Mouse (Mus musculus): ENCODE data around the gene Hist1h4c. TPM values are rescaled to one million over a fixed set of nuclear protein-coding genes. Genes with fewer than 3 reads are reported as not detected.
A peak's percentile ranks its signal among the peaks of the same experiment; 100 is the strongest.
"Not testable (repeated sequence)": the region's sequence is repeated elsewhere in the genome, so short reads cannot be mapped to it uniquely, and the experiment has no call there.

Hist1h4c gene
- polyA plus RNA-seq, 1 experiment from 2014 or later: 6.4 TPM

GRCm38 (mm10) chr13:23682947-23683754, 15.1 kb downstream of the Hist1h4c start:
- peak overlapping the region; percentile 65 for H3K9ac ChIP-seq (ENCODE audit: low read length)
- ATAC-seq (ENCODE audit: low FRiP score); H3K9me3 ChIP-seq (ENCODE audit: control insufficient read depth, low read length); H3K36me3 ChIP-seq (ENCODE audit: control insufficient read depth, insufficient read depth, low read length); H3K27me3 ChIP-seq (ENCODE audit: control insufficient read depth, insufficient read depth, low read length): not testable (repeated sequence)
- 13% methylated on average over 12 of the region's 30 CpGs for WGBS
- H3K4me3 ChIP-seq (ENCODE audit: low read depth, low read length): peak overlapping the region; percentile 28
- peak overlapping the region; percentile 58 for H3K4me2 ChIP-seq
- DNase-seq (ENCODE audit: low spot score, missing footprints): peak; percentile 92
- H3K27ac ChIP-seq (ENCODE audit: low read depth, low read length): peak overlapping the region; percentile 74
- H3K4me1 ChIP-seq (ENCODE audit: control insufficient read depth, insufficient read depth, low read length): peaks cover 11% of the 10 kb centered on the region

GRCm38 (mm10) chr13:23682623-23682946, 15.7 kb downstream of the Hist1h4c start:
- Histone ChIP-seq H3K9ac (ENCODE audit: low read length) (peak overlapping the region; percentile 65; the same call in 1 of the 2 replicates), H3K36me3 (ENCODE audit: control insufficient read depth, insufficient read depth, low read length) (no peaks in the 10 kb centered on the region), H3K27ac (ENCODE audit: low read depth, low read length) (peak overlapping the region; percentile 74), H3K4me2 (peak overlapping the region; percentile 58), H3K9me3 (ENCODE audit: control insufficient read depth, low read length) (no peaks in the 10 kb centered on the region), H3K27me3 (ENCODE audit: control insufficient read depth, insufficient read depth, low read length) (no peaks in the 10 kb centered on the region), H3K4me1 (ENCODE audit: control insufficient read depth, insufficient read depth, low read length) (peaks cover 11% of the 10 kb centered on the region), H3K4me3 (ENCODE audit: low read depth, low read length) (peak overlapping the region; percentile 28; the same call in 1 of the 2 replicates)
- ATAC-seq (ENCODE audit: low FRiP score) (no peak), DNase-seq (ENCODE audit: low spot score, missing footprints) (no peak)
- 47% methylated on average over 1 of the region's 1 CpGs for WGBS

GRCm38 (mm10) chr13:23681990-23682582, 16.2 kb downstream of the Hist1h4c start:
- Histone ChIP-seq H3K27ac (ENCODE audit: low read depth, low read length) (no peak overlapping the region), H3K27me3 (ENCODE audit: control insufficient read depth, insufficient read depth, low read length) (no peaks in the 10 kb centered on the region), H3K4me3 (ENCODE audit: low read depth, low read length) (no peak overlapping the region), H3K4me1 (ENCODE audit: control insufficient read depth, insufficient read depth, low read length) (peaks cover 11% of the 10 kb centered on the region), H3K4me2 (no peak overlapping the region), H3K36me3 (ENCODE audit: control insufficient read depth, insufficient read depth, low read length) (no peaks in the 10 kb centered on the region), H3K9me3 (ENCODE audit: control insufficient read depth, low read length) (no peaks in the 10 kb centered on the region), H3K9ac (ENCODE audit: low read length) (no peak overlapping the region)
- WGBS: 84% methylated on average over 6 of the region's 6 CpGs
- ATAC-seq (ENCODE audit: low FRiP score): no peak
- DNase-seq (ENCODE audit: low spot score, missing footprints): no peak

DNA sequence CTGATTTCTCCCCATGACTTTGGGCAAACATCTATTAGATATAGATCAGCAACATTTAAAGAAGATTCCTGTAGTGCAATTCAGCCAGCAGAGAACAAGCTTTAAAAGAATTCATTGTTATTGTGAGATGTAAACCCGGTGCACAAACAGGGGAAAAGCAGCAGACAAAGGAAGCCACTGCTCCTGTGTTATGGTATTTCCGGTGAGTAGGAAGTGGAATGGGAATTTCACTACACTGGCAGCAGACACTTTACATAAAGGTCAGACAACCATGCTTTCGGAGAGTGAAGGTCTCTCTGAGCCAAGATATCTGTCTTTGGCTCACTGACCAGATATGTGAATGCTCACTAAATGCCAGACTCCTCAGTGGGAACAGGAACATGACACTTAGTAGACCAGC, 35.7 kb downstream of the Hist1h4c start:
- Histone ChIP-seq H3K9me3 (ENCODE audit: control insufficient read depth, low read length) (no peaks in the 10 kb centered on the region), H3K27me3 (ENCODE audit: control insufficient read depth, insufficient read depth, low read length) (no peaks in the 10 kb centered on the region), H3K27ac (ENCODE audit: low read depth, low read length) (no peak overlapping the region), H3K9ac (ENCODE audit: low read length) (no peak overlapping the region), H3K4me1 (ENCODE audit: control insufficient read depth, insufficient read depth, low read length) (no peaks in the 10 kb centered on the region), H3K4me3 (ENCODE audit: low read depth, low read length) (no peak overlapping the region), H3K4me2 (no peak overlapping the region), H3K36me3 (ENCODE audit: control insufficient read depth, insufficient read depth, low read length) (no peaks in the 10 kb centered on the region)
- WGBS: 83% methylated on average over 3 of the region's 3 CpGs
- ATAC-seq (ENCODE audit: low FRiP score): no peak
- DNase-seq (ENCODE audit: low spot score, missing footprints): no peak

- H3K27ac ChIP-seq (ENCODE audit: low read depth, low read length): no peak overlapping the region
- no peak overlapping the region for H3K4me3 ChIP-seq (ENCODE audit: low read depth, low read length)
- WGBS: 76% methylated on average over 6 of the region's 6 CpGs
- no peak for ATAC-seq (ENCODE audit: low FRiP score)
- no peaks in the 10 kb centered on the region for H3K36me3 ChIP-seq (ENCODE audit: control insufficient read depth, insufficient read depth, low read length)
- H3K9ac ChIP-seq (ENCODE audit: low read length): no peak overlapping the region
- no peaks in the 10 kb centered on the region for H3K9me3 ChIP-seq (ENCODE audit: control insufficient read depth, low read length)
- no peak for DNase-seq (ENCODE audit: low spot score, missing footprints)
- H3K27me3 ChIP-seq (ENCODE audit: control insufficient read depth, insufficient read depth, low read length): no peaks in the 10 kb centered on the region
- no peak overlapping the region for H3K4me2 ChIP-seq
- no peaks in the 10 kb centered on the region for H3K4me1 ChIP-seq (ENCODE audit: control insufficient read depth, insufficient read depth, low read length)
Measured at GRCm38 (mm10) chr13:23659636-23660366, 38.5 kb downstream of the Hist1h4c start.

Small RNA genes lying within 50 kb of the gene (microRNA-seq; reads per million reads assigned to microRNA genes)
- gene Gm44314 (not detected), gene Gm44350 (not detected)

Other genes starting within 250 kb of the Hist1h4c start
- gene Btn1a1, start 232.6 kb downstream of the Hist1h4c start, polyA plus RNA-seq (2014; fragmentation: Nextera tagmentation; extraction: Ambion mirVana): not detected in 2 replicates
- 0.28 and 0.34 TPM in 2 replicates for gene Btn2a2, start 209.6 kb downstream of the Hist1h4c start, polyA plus RNA-seq (2014; fragmentation: Nextera tagmentation; extraction: Ambion mirVana)
- gene Hist1h4h, start 167.4 kb downstream of the Hist1h4c start, polyA plus RNA-seq (2014; fragmentation: Nextera tagmentation; extraction: Ambion mirVana): 3.3 and 3.6 TPM in 2 replicates
- gene Hist1h2af, start 164.5 kb downstream of the Hist1h4c start, polyA plus RNA-seq (2014; fragmentation: Nextera tagmentation; extraction: Ambion mirVana): 6.4 and 9.1 TPM in 2 replicates
- gene Hist1h3g, start 163.0 kb downstream of the Hist1h4c start, polyA plus RNA-seq (2014; fragmentation: Nextera tagmentation; extraction: Ambion mirVana): 4.0 and 4.8 TPM in 2 replicates
- 0.44 and 0.87 TPM in 2 replicates for gene Hist1h2bh, start 155.1 kb downstream of the Hist1h4c start, polyA plus RNA-seq (2014; fragmentation: Nextera tagmentation; extraction: Ambion mirVana)
- gene Hist1h3f, start 154.4 kb downstream of the Hist1h4c start, polyA plus RNA-seq (2014; fragmentation: Nextera tagmentation; extraction: Ambion mirVana): 1.2 and 1.3 TPM in 2 replicates
- 0.53 and 0.77 TPM in 2 replicates for gene Hist1h4f, start 146.8 kb downstream of the Hist1h4c start, polyA plus RNA-seq (2014; fragmentation: Nextera tagmentation; extraction: Ambion mirVana)
- gene Hist1h1d, start 145.2 kb downstream of the Hist1h4c start, polyA plus RNA-seq (2014; fragmentation: Nextera tagmentation; extraction: Ambion mirVana): 0.59 and 0.61 TPM in 2 replicates
- 7.2 and 7.4 TPM in 2 replicates for gene Hist1h3e, start 136.1 kb downstream of the Hist1h4c start, polyA plus RNA-seq (2014; fragmentation: Nextera tagmentation; extraction: Ambion mirVana)
- gene Hist1h2ae, start 127.2 kb downstream of the Hist1h4c start, polyA plus RNA-seq (2014; fragmentation: Nextera tagmentation; extraction: Ambion mirVana): 69.8 and 76.3 TPM in 2 replicates
- gene Hist1h2bg, start 127.1 kb downstream of the Hist1h4c start, polyA plus RNA-seq (2014; fragmentation: Nextera tagmentation; extraction: Ambion mirVana): 3.9 and 6.2 TPM in 2 replicates
- 2.6 and 4.9 TPM in 2 replicates for gene Hist1h2bf, start 124.3 kb downstream of the Hist1h4c start, polyA plus RNA-seq (2014; fragmentation: Nextera tagmentation; extraction: Ambion mirVana)
- 1.9 and 2.2 TPM in 2 replicates for gene Hist1h2ad, start 124.1 kb downstream of the Hist1h4c start, polyA plus RNA-seq (2014; fragmentation: Nextera tagmentation; extraction: Ambion mirVana)
- 7.4 and 9.8 TPM in 2 replicates for gene Hist1h3d, start 122.7 kb downstream of the Hist1h4c start, polyA plus RNA-seq (2014; fragmentation: Nextera tagmentation; extraction: Ambion mirVana)
- gene Hist1h4d, start 116.9 kb downstream of the Hist1h4c start, polyA plus RNA-seq (2014; fragmentation: Nextera tagmentation; extraction: Ambion mirVana): 99.4 and 124 TPM in 2 replicates
- gene Hist1h2be, start 77.3 kb downstream of the Hist1h4c start, polyA plus RNA-seq (2014; fragmentation: Nextera tagmentation; extraction: Ambion mirVana): 1.6 and 1.7 TPM in 2 replicates
- gene Hist1h1e, start 75.9 kb downstream of the Hist1h4c start, polyA plus RNA-seq (2014; fragmentation: Nextera tagmentation; extraction: Ambion mirVana): 24.8 and 28.9 TPM in 2 replicates
- 0.83 and 1.1 TPM in 2 replicates for gene Hist1h2ac, start 14.5 kb downstream of the Hist1h4c start, polyA plus RNA-seq (2014; fragmentation: Nextera tagmentation; extraction: Ambion mirVana)
- gene Hist1h2bc, start 14.3 kb downstream of the Hist1h4c start, polyA plus RNA-seq (2014; fragmentation: Nextera tagmentation; extraction: Ambion mirVana): 25.3 and 25.7 TPM in 2 replicates
- not detected in 2 replicates for gene Hist1h1t, start 2.6 kb downstream of the Hist1h4c start, polyA plus RNA-seq (2014; fragmentation: Nextera tagmentation; extraction: Ambion mirVana)
- 2.7 and 3.3 TPM in 2 replicates for gene Hfe, start 12.4 kb upstream of the Hist1h4c start, polyA plus RNA-seq (2014; fragmentation: Nextera tagmentation; extraction: Ambion mirVana)
- 13.5 and 14.0 TPM in 2 replicates for gene Hist1h1c, start 40.4 kb upstream of the Hist1h4c start, polyA plus RNA-seq (2014; fragmentation: Nextera tagmentation; extraction: Ambion mirVana)
- gene Hist1h3c, start 47.1 kb upstream of the Hist1h4c start, polyA plus RNA-seq (2014; fragmentation: Nextera tagmentation; extraction: Ambion mirVana): 8.6 and 9.2 TPM in 2 replicates
- gene Hist1h2bb, start 48.3 kb upstream of the Hist1h4c start, polyA plus RNA-seq (2014; fragmentation: Nextera tagmentation; extraction: Ambion mirVana): 2.1 and 2.4 TPM in 2 replicates
- gene Hist1h2ab, start 52.7 kb upstream of the Hist1h4c start, polyA plus RNA-seq (2014; fragmentation: Nextera tagmentation; extraction: Ambion mirVana): 42.8 and 57.5 TPM in 2 replicates
- 7.5 and 13.2 TPM in 2 replicates for gene Hist1h3b, start 53.8 kb upstream of the Hist1h4c start, polyA plus RNA-seq (2014; fragmentation: Nextera tagmentation; extraction: Ambion mirVana)
- 3.9 and 5.5 TPM in 2 replicates for gene Hist1h4b, start 58.6 kb upstream of the Hist1h4c start, polyA plus RNA-seq (2014; fragmentation: Nextera tagmentation; extraction: Ambion mirVana)
- 0.49 and 0.55 TPM in 2 replicates for gene Hist1h4a, start 62.8 kb upstream of the Hist1h4c start, polyA plus RNA-seq (2014; fragmentation: Nextera tagmentation; extraction: Ambion mirVana)
- 3.0 and 5.1 TPM in 2 replicates for gene Hist1h3a, start 63.9 kb upstream of the Hist1h4c start, polyA plus RNA-seq (2014; fragmentation: Nextera tagmentation; extraction: Ambion mirVana)
- gene Hist1h1a, start 65.2 kb upstream of the Hist1h4c start, polyA plus RNA-seq (2014; fragmentation: Nextera tagmentation; extraction: Ambion mirVana): 3.5 and 3.7 TPM in 2 replicates
- not detected in 2 replicates for gene Trim38, start 71.5 kb upstream of the Hist1h4c start, polyA plus RNA-seq (2014; fragmentation: Nextera tagmentation; extraction: Ambion mirVana)
- gene Slc17a2, start 108.5 kb upstream of the Hist1h4c start, polyA plus RNA-seq (2014; fragmentation: Nextera tagmentation; extraction: Ambion mirVana): not detected in 2 replicates
- gene Slc17a3, start 141.0 kb upstream of the Hist1h4c start, polyA plus RNA-seq (2014; fragmentation: Nextera tagmentation; extraction: Ambion mirVana): not detected in 2 replicates
- 0.08 TPM in 1 of 2 replicates, not detected in the other for gene Slc17a1, start 169.3 kb upstream of the Hist1h4c start, polyA plus RNA-seq (2014; fragmentation: Nextera tagmentation; extraction: Ambion mirVana)
- not detected in 2 replicates for gene Slc17a4, start 216.6 kb upstream of the Hist1h4c start, polyA plus RNA-seq (2014; fragmentation: Nextera tagmentation; extraction: Ambion mirVana)
- not detected in 2 replicates for gene Hist1h2ba, start 235.7 kb upstream of the Hist1h4c start, polyA plus RNA-seq (2014; fragmentation: Nextera tagmentation; extraction: Ambion mirVana)
- not detected in 2 replicates for gene Hist1h2aa, start 236.0 kb upstream of the Hist1h4c start, polyA plus RNA-seq (2014; fragmentation: Nextera tagmentation; extraction: Ambion mirVana)